Mouse (Mus musculus): Measurements from ENCODE around the gene Zkscan17.

DNA sequence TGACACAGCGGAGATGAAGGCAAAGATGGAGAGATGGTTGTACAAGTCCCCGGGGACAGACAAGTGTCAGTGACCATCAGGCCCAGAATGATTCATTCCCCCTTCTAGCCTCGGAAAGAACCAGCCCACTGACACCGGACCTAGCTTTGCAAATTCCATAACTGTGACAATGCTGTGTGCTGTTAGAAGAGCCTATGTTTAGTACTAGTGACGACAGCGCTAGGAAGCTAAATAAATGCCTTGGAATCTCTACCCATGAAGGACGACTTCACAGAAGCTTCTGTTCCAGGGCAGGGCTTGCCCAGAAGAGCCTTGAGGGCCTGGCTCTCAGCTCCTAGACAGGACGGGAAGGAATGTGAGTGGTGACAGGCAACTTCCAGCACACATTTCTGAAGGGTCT lies 40.3 kb downstream of the Zkscan17 start:
- TF ChIP-seq CTCF (IDR thresholded peaks at IDR 0.05; ENCODE audit: borderline replicate concordance, insufficient read depth, low read depth, low read length) (no peak), POLR2A (IDR thresholded peaks at IDR 0.05; ENCODE audit: borderline replicate concordance, insufficient read depth, low read length) (no peak)

Data from cerebellum, adult 2 months (tissue).